Mouse (Mus musculus): ENCODE results near the gene Bcl7a.

Bcl7a gene

GRCm38 (mm10) chr5:123333566-123333965, 10.1 kb upstream of the Bcl7a start:
- no peak for DNase-seq (ENCODE audit: low spot score)

- no peak for DNase-seq (ENCODE audit: low spot score)
Measured at GRCm38 (mm10) chr5:123336205-123336961, 7.3 kb upstream of the Bcl7a start.

- DNase-seq (ENCODE audit: low spot score): no peak
Measured at GRCm38 (mm10) chr5:123338463-123338862, 5.2 kb upstream of the Bcl7a start.

- DNase-seq (ENCODE audit: low spot score): no peak
Measured at GRCm38 (mm10) chr5:123344628-123344962, 961 bp downstream of the Bcl7a start.

GRCm38 (mm10) chr5:123344963-123345852, 1.6 kb downstream of the Bcl7a start:
- DNase-seq (ENCODE audit: low spot score): peak; percentile 42

- peak; percentile 75 for DNase-seq (ENCODE audit: low spot score)
Measured at GRCm38 (mm10) chr5:123345853-123346654, 2.4 kb downstream of the Bcl7a start.

- DNase-seq (ENCODE audit: low spot score): no peak
Measured at GRCm38 (mm10) chr5:123346701-123347270, 3.2 kb downstream of the Bcl7a start.

GRCm38 (mm10) chr5:123347985-123348384, 4.4 kb downstream of the Bcl7a start:
- DNase-seq (ENCODE audit: low spot score): no peak

GRCm38 (mm10) chr5:123350386-123350785, 6.8 kb downstream of the Bcl7a start:
- DNase-seq (ENCODE audit: low spot score): no peak

GRCm38 (mm10) chr5:123355918-123356317, 12.3 kb downstream of the Bcl7a start:
- DNase-seq (ENCODE audit: low spot score): no peak

- DNase-seq (ENCODE audit: low spot score): no peak
Measured at GRCm38 (mm10) chr5:123357253-123357652, 13.6 kb downstream of the Bcl7a start.

GRCm38 (mm10) chr5:123359431-123359830, 15.8 kb downstream of the Bcl7a start:
- no peak for DNase-seq (ENCODE audit: low spot score)

- DNase-seq (ENCODE audit: low spot score): no peak
Measured at GRCm38 (mm10) chr5:123362911-123363310, 19.3 kb downstream of the Bcl7a start.

- no peak for DNase-seq (ENCODE audit: low spot score)
Measured at GRCm38 (mm10) chr5:123364302-123364971, 20.8 kb downstream of the Bcl7a start.

GRCm38 (mm10) chr5:123368869-123369488, 25.3 kb downstream of the Bcl7a start:
- DNase-seq (ENCODE audit: low spot score): no peak

GRCm38 (mm10) chr5:123370049-123370448, 26.4 kb downstream of the Bcl7a start:
- DNase-seq (ENCODE audit: low spot score): no peak

GRCm38 (mm10) chr5:123375262-123375661, 31.6 kb downstream of the Bcl7a start:
- DNase-seq (ENCODE audit: low spot score): no peak

GRCm38 (mm10) chr5:123375793-123376452, 32.3 kb downstream of the Bcl7a start:
- DNase-seq (ENCODE audit: low spot score): no peak

GRCm38 (mm10) chr5:123376569-123376968, 32.9 kb downstream of the Bcl7a start:
- peak; percentile 45 for DNase-seq (ENCODE audit: low spot score)
